Mouse (Mus musculus) hindlimb bud, embryonic 11.5 days (tissue): ENCODE data around the gene Ptgs2.

Source experiments
- DNase-seq: peaks from one replicate; pipeline ENCODE4 v3.0.0-alpha.2; 2012; ENCODE audit warnings: low read depth, low spot score; ENCODE audit errors: extremely low spot score

The Ptgs2 gene

GRCm38 (mm10) chr1:150099790-150100333, at the start of gene Ptgs2:
Gene Ptgs2 (plus strand): TSS chr1:150100031.
- DNase-seq, result no peak

DNA sequence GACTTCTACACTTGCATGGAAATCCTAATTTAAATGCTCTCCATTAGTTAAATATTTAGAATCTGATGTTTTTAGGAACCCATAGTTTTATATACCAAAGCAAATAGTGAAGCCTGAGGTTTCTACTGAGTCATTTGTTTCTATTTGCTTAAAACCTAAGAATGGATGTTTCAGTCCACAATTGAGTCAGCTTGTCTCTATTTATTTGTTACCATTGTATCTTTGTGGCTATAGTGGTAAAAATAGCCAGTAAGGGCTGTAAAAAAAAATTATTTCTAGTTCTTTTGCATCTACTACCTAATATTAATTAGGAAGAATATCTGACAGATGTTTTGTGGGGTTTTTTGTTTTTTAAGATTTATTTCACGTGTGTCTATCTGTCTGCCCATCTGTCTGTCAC, 49.6 kb upstream of the Ptgs2 start:
- DNase-seq, result no peak

- no peak for DNase-seq
Observed at GRCm38 (mm10) chr1:150065684-150066083, 34.1 kb upstream of the Ptgs2 start.

DNA sequence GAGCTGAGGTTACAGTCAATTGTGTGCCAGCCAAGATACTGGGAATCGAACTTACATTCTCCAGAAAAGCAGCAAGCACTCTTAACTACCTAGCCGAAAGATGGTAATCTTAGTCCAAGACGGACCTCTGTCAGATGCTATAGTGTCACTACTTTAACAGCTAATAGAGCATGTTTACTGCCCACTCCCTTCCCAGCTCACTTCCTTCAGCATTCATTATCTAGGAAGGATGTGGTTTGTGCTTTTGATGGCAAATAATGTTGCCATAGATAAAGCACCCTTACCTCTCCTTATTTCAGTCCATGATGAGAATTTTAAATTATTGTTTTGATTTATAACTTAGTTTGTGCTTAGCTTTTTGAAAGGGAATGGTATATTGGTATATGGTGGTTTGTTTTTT, 27.0 kb upstream of the Ptgs2 start:
- no peak for DNase-seq

DNA sequence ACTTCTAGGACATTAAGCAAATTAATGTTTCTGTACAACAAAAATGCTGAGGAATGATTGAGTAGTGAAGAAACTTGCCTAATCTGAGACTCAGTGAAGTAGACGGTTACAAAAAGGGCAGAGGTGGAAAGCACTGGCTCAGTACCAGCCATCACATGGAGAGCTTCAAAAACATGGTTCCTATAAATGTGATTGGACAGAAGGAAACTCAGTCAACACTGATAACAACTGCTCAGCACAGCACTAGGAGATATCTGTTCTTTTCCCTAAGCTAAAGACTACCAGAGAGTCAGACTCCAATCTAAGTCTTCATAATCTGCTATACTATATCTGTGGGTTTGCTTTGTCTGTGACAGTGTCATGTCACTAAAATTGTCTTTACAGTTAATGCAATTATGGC, 25.2 kb upstream of the Ptgs2 start:
- no peak for DNase-seq

GRCm38 (mm10) chr1:150089040-150089692, 10.7 kb upstream of the Ptgs2 start:
- no peak for DNase-seq

DNA sequence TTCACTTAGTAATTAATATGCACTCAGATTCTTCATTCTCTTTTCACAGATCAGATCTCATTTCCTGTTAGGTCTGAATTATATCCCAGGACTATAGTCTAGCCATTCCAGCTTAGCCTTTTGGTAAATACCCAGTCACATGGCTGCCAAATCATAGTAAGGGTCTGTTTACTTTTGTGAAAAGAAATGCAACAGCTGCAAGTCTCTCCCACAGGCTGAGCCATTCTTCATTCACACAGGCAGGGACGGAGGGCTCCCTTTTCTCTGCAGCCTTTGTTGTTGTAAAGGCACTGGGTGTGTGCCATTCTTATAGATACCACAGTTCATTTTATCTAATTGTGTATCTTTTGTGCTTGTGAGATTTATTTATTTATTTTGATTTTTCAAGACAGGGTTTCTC, 9.6 kb upstream of the Ptgs2 start:
- DNase-seq, result no peak

DNA sequence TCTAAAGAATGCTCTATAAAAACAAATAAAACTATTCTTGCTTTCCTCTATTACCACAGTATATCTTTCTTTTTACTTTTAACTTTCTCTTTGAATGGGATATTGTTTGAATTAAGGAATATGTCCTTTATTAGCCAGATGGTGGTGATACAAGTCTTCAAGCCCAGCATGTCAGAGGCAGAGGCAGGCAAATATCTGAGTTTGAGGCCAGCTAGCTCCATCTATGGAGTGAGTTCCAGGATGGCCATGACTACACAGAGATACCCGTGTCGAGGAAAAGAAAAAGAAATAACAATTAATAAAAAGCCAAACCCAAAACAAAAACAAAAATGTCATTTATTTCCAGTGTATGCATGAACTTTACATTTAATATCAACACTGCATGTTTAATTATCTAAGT, 2.8 kb upstream of the Ptgs2 start:
- no peak for DNase-seq

DNA sequence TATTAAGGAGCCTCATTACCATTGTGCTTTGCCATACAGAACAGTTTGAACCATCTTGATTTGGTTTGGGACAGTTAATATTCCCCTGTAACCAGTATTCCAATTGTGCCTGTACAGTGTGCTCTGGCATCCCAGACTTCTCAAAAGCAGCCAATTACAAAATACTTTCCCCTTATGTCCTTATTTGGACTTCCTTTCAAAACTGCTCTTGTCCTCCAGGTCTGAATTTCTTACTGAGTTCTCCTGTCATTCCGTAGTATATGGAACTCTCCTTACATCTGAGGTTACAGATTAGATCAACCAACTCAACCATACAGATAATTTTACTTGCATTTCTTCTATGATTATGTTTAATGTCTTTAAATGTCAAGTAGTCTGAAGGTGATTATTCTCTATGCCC, 2.1 kb upstream of the Ptgs2 start:
- no peak for DNase-seq

- DNase-seq, result no peak
Observed at GRCm38 (mm10) chr1:150099374-150099773, 457 bp upstream of the Ptgs2 start.

- no peak for DNase-seq
Observed at GRCm38 (mm10) chr1:150104228-150104720, 4.4 kb downstream of the Ptgs2 start.

GRCm38 (mm10) chr1:150106736-150107135, 6.9 kb downstream of the Ptgs2 start:
- DNase-seq, result no peak

DNA sequence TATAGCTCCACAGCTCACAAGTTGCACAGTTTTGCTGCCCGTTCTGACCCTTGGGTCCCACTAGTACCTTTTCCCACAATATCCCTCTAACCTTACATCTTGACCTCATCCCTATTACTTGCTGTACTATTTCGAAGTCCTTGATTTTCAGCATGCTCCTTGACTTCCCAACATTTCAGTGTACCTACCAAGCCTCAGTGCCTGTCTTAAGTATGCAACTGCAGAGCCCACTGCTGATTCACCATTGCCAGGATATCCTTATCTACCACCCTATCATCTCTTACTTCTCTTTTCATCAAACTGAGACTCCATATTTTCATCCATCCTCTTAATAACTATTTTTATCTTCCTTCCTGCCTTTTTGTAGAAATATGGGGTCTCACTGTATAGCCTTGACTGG, 9.8 kb downstream of the Ptgs2 start:
- DNase-seq, result no peak

DNA sequence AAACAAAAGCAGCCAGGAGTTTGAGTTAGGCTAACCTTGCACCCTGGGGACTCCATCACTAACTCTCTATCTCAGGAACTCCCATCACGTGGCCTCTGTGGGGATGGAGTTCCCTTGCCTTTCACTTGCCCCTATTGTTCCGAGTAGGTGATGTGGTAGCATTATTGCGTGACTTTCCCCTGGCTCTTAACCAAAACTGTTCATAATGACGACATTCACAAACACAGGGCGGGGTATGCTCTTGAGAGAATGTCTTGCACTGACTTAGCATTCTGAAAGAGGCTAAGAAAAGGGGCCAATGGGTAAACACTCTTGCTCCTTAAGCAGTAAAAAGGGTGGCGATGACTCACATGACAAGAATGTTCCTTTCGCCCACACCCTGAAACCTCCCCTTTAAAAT, 15.5 kb downstream of the Ptgs2 start:
- no peak for DNase-seq

GRCm38 (mm10) chr1:150118352-150118751, 18.5 kb downstream of the Ptgs2 start:
- no peak for DNase-seq

- DNase-seq, result no peak
Observed at GRCm38 (mm10) chr1:150125568-150125967, 25.7 kb downstream of the Ptgs2 start.

- DNase-seq, result no peak
Observed at GRCm38 (mm10) chr1:150130070-150130469, 30.2 kb downstream of the Ptgs2 start.

GRCm38 (mm10) chr1:150130586-150131275, 30.9 kb downstream of the Ptgs2 start:
- DNase-seq, result no peak

DNA sequence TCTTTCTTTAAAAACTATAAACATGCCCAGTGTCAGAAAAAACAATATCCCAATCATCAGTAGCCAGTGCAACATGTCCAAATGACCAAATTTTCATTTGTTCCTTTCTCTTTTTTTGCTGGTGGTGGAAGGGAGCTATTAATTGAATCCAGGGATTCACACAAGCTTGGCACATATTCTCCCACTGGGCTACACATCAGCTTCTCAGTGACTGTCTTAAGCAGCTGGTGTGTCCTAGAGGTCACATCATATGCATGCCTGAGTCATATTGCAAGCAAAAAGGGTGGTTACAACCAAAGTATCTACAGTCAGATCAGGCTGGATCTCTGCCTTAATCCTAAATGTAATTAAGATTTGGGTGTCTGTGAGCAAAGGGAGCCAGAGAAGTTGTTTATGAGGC, 35.5 kb downstream of the Ptgs2 start:
- DNase-seq, result no peak

GRCm38 (mm10) chr1:150139730-150140129, 39.9 kb downstream of the Ptgs2 start:
- DNase-seq, result no peak

GRCm38 (mm10) chr1:150141939-150142338, 42.1 kb downstream of the Ptgs2 start:
- DNase-seq, result no peak

GRCm38 (mm10) chr1:150143578-150143977, 43.7 kb downstream of the Ptgs2 start:
- DNase-seq, result no peak
